In genomic region chr6:135166712-135167111, GRCm38 (mm10) we compare ENCODE assay signal across 11 mouse cellular contexts. TPM values are rescaled to one million over a fixed set of nuclear protein-coding genes. Genes with fewer than 3 reads are reported as not detected.
DNase-seq lines count a peak whose midpoint lies in the region; ATAC-seq and TF ChIP-seq lines count a peak whose summit lies in the region.
"Had no signal": no experiment of that assay in that cellular context is flagged by ENCODE, and none has a peak within 500 bp of the region (broad histone marks: within the 10 kb centered on the region; RNA-seq: fewer than 3 reads in every experiment).

No protein-coding gene starts in this region.

- intact Hi-C loops in left cerebral cortex, postnatal 4 days (cut with DNase I): no loop called here

- 52% methylated on average over 5 of the region's 5 CpGs for WGBS in kidney, postnatal 0 days
- 29% methylated on average over 5 of the region's 5 CpGs for WGBS in liver, postnatal 0 days (ENCODE audit: insufficient replicate concordance)

- DNase-seq in kidney, postnatal 0 days (ENCODE audit: low spot score): no peak
- no peak for DNase-seq in kidney, postnatal 4 days
- DNase-seq in liver, postnatal 0 days: peak; percentile 30
- no peak for DNase-seq in frontal cortex, postnatal 36 days (ENCODE audit: low spot score in 2 of 2)
- no peak for DNase-seq in left cerebral cortex, postnatal 4 days
- DNase-seq: cerebellum, adult 11-12 months; heart, postnatal 36 days had no signal

- no peak for ATAC-seq in kidney, postnatal 0 days (replicated peaks; ENCODE audit: low FRiP score, low read depth)
- ATAC-seq in liver, postnatal 0 days: no peak

- no peak overlapping the region; the same call in 1 of the 2 replicates for H3K27ac ChIP-seq in kidney, postnatal 0 days
- H3K27ac ChIP-seq in brown adipose tissue, adult 24 weeks (replicated peaks; ENCODE audit: low read depth, low read length): no peak overlapping the region
- peak overlapping the region; percentile 97 for H3K27ac ChIP-seq in liver, postnatal 0 days (ENCODE audit: low read depth)

- H3K27me3 ChIP-seq in kidney, postnatal 0 days (ENCODE audit: insufficient read depth, low read length): no peaks in the 10 kb centered on the region
- no peaks in the 10 kb centered on the region for H3K27me3 ChIP-seq in erythroblast, embryonic 14.5 days (ENCODE audit: control insufficient read depth)
- no peaks in the 10 kb centered on the region for H3K27me3 ChIP-seq in liver, postnatal 0 days (ENCODE audit: insufficient read depth, low read length)
- H3K27me3 ChIP-seq: limb, embryonic 15.5 days had no signal

- H3K36me3 ChIP-seq in kidney, postnatal 0 days (ENCODE audit: insufficient read depth, low read length): no peaks in the 10 kb centered on the region
- H3K36me3 ChIP-seq in erythroblast, embryonic 14.5 days (ENCODE audit: control insufficient read depth): peaks cover 50% of the 10 kb centered on the region
- peaks cover 11% of the 10 kb centered on the region; the same call in 1 of the 2 replicates for H3K36me3 ChIP-seq in liver, postnatal 0 days (replicated peaks; ENCODE audit: insufficient read depth, low read length)
- H3K36me3 ChIP-seq: limb, embryonic 15.5 days had no signal

- TF ChIP-seq EP300 in liver, postnatal 0 days (IDR thresholded peaks at IDR 0.05; ENCODE audit: low read depth): peak; percentile 89

- no peaks in the 10 kb centered on the region; the same call in 1 of the 2 replicates for H3K4me1 ChIP-seq in kidney, postnatal 0 days (replicated peaks; ENCODE audit: insufficient read depth, low read length)
- peaks cover 3% of the 10 kb centered on the region; the same call in 1 of the 2 replicates for H3K4me1 ChIP-seq in brown adipose tissue, adult 24 weeks (ENCODE audit: control insufficient read depth, insufficient read depth, insufficient read length, low read length)
- peaks cover 62% of the 10 kb centered on the region for H3K4me1 ChIP-seq in erythroblast, embryonic 14.5 days (ENCODE audit: control insufficient read depth)
- peaks cover 40% of the 10 kb centered on the region for H3K4me1 ChIP-seq in liver, postnatal 0 days (ENCODE audit: insufficient read depth)

- TF ChIP-seq CTCF in kidney, postnatal 0 days (IDR thresholded peaks at IDR 0.05; ENCODE audit: low read depth): no peak
- TF ChIP-seq CTCF in liver, postnatal 0 days (IDR thresholded peaks at IDR 0.05; ENCODE audit: low read depth): no peak

- no peak overlapping the region for H3K9ac ChIP-seq in kidney, postnatal 0 days (ENCODE audit: low read depth, low read length)
- H3K9ac ChIP-seq in liver, postnatal 0 days (replicated peaks): peak overlapping the region; percentile 86

- peak overlapping the region; percentile 53; the same call in 1 of the 2 replicates for H3K4me2 ChIP-seq in kidney, postnatal 0 days (ENCODE audit: low read length)
- H3K4me2 ChIP-seq in liver, postnatal 0 days (ENCODE audit: low read depth, low read length): peak overlapping the region; percentile 75

- H3K9me3 ChIP-seq in kidney, postnatal 0 days (replicated peaks; ENCODE audit: low read length): no peaks in the 10 kb centered on the region
- no peaks in the 10 kb centered on the region for H3K9me3 ChIP-seq in erythroblast, embryonic 14.5 days (ENCODE audit: control insufficient read depth, low read length)
- H3K9me3 ChIP-seq in liver, postnatal 0 days (ENCODE audit: low read length): no peaks in the 10 kb centered on the region
- H3K9me3 ChIP-seq: limb, embryonic 15.5 days had no signal

- no peak overlapping the region for H3K4me3 ChIP-seq in kidney, postnatal 0 days (replicated peaks; ENCODE audit: low read depth, low read length)
- H3K4me3 ChIP-seq in brown adipose tissue, adult 24 weeks (ENCODE audit: insufficient read depth, low read depth, low read length): peak overlapping the region; percentile 70; the same call in 1 of the 2 replicates
- peak overlapping the region; percentile 100 for H3K4me3 ChIP-seq in erythroblast, embryonic 14.5 days (replicated peaks)
- H3K4me3 ChIP-seq in liver, postnatal 0 days (ENCODE audit: low read depth, low read length): peak overlapping the region; percentile 74

RNA-seq across cellular contexts. Expression of gene Fam234b, which starts 31.1 kb away (rescaled TPM):
- 31.8 and 34.8 TPM in 2 replicates for polyA plus RNA-seq in kidney, postnatal 0 days (2015; fragmentation: Nextera tagmentation; extraction: Ambion mirVana)
- 2.1 and 3.7 TPM in 2 replicates for polyA plus RNA-seq in brown adipose tissue, adult 24 weeks (2012; ENCODE audit: insufficient read depth, insufficient read length, missing spikeins)
- 0.95 and 1.2 TPM in 2 replicates for polyA plus RNA-seq in erythroblast, embryonic 14.5 days (2012)
- 15.4 and 17.1 TPM in 2 replicates for polyA plus RNA-seq in liver, postnatal 0 days (2015; fragmentation: Nextera tagmentation; extraction: Ambion mirVana)
- 10 to 100 TPM; 86.1 to 92.1 TPM for total RNA-seq in left cerebral cortex, postnatal 4 days (2021)

RNA-seq across cellular contexts. Expression of gene Hebp1, which starts 31.1 kb away (rescaled TPM):
- polyA plus RNA-seq in kidney, postnatal 0 days (2015; fragmentation: Nextera tagmentation; extraction: Ambion mirVana): 48.0 and 52.3 TPM in 2 replicates
- polyA plus RNA-seq in brown adipose tissue, adult 24 weeks (2012; ENCODE audit: insufficient read depth, insufficient read length, missing spikeins): 63.2 and 64.6 TPM in 2 replicates
- 15.1 and 33.8 TPM in 2 replicates for polyA plus RNA-seq in erythroblast, embryonic 14.5 days (2012)
- 94.2 and 108 TPM in 2 replicates for polyA plus RNA-seq in liver, postnatal 0 days (2015; fragmentation: Nextera tagmentation; extraction: Ambion mirVana)
- total RNA-seq in left cerebral cortex, postnatal 4 days (2021): 10 to 100 TPM; 14.6 to 19.7 TPM

RNA-seq across cellular contexts. Expression of gene Gprc5d, which starts 48.6 kb away (rescaled TPM):
- polyA plus RNA-seq in kidney, postnatal 0 days (2015; fragmentation: Nextera tagmentation; extraction: Ambion mirVana): 0.08 TPM in 1 of 2 replicates, not detected in the other
- not detected in 2 replicates for polyA plus RNA-seq in brown adipose tissue, adult 24 weeks (2012; ENCODE audit: insufficient read depth, insufficient read length, missing spikeins)
- 0.04 and 0.08 TPM in 2 replicates for polyA plus RNA-seq in erythroblast, embryonic 14.5 days (2012)
- 0.11 and 0.13 TPM in 2 replicates for polyA plus RNA-seq in liver, postnatal 0 days (2015; fragmentation: Nextera tagmentation; extraction: Ambion mirVana)
- total RNA-seq in left cerebral cortex, postnatal 4 days (2021): not detected
- total RNA-seq: heart, postnatal 36 days had no signal
- polyA plus RNA-seq: embryonic facial prominence, embryonic 11.5 days; limb, embryonic 15.5 days had no signal
